Mouse (Mus musculus) urinary bladder, postnatal 36 days (tissue): ENCODE results near the gene Pdia2.
"Not testable (repeated sequence)": the region's sequence is repeated elsewhere in the genome, so short reads cannot be mapped to it uniquely, and the experiment has no call there.

Source experiments
- DNase-seq, 2 experiments: peaks; one replicate each; pipeline ENCODE4 v3.0.0; 2022; ENCODE audit warnings: low spot score in 2 of 2, mixed read lengths in 1 of 2

Gene Pdia2

GRCm38 (mm10) chr17:26200831-26201705 is 2.2 kb upstream of the Pdia2 start:
- no peak for DNase-seq

DNA sequence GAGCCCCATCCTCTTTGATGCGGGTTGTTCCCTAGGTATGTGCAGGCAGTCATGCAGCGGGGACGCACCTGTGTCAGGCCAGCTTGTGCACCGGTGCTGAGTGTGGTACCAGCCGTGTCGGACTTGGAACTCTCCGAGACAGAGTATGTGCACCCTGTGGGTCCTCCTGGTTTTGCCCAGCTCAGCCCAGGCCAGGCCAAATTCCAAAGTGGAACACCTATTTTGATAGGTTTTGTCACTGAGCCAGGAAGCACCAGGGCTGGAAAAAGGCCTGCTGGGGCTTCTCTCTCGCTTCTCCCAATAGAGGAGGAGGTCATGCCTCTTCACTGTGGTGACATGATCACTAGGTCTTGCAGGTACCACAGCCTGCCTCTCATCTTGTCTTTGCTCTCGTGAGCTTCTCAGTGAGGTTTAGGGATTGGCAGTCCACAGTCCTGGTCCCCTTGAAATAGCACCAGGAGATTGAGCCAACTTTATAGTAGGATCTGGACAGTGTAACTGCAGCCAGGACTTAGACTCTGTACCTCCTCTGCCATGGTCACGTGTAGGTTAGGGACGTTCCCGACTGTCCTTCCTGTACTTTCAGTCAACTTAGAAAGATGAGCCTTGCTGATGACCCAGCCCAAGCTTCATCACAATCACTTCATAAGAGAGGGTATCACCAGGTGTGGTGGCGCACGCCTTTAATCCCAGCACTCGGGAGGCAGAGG is 6.3 kb downstream of the Pdia2 start:
- DNase-seq: no peak

- not testable (repeated sequence) for DNase-seq
These were observed 7.4 kb downstream of the Pdia2 start for GRCm38 (mm10) chr17:26191486-26191885.

- no peak for DNase-seq
These were observed 10.6 kb downstream of the Pdia2 start for GRCm38 (mm10) chr17:26188091-26188805.

DNA sequence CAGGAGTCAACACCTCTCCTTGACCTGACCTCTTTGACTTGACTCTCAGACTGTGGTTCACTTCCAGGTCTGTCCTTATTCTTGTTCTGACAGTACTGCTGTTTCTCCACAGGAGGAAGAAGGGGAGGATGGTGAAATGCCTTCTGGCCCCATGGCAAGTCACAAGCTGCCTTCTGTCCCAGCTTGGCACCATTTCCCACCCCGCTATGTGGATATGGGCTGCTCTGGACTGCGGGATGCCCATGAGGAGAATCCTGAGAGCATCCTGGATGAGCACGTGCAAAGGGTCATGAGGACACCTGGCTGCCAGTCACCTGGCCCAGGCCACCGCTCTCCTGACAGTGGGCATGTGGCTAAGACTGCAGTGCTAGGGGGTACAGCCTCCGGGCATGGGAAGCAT is 11.3 kb downstream of the Pdia2 start:
- DNase-seq: no peak

- DNase-seq: no peak
These were observed 17.7 kb downstream of the Pdia2 start for GRCm38 (mm10) chr17:26181179-26181578.

- no peak for DNase-seq
These were observed 20.3 kb downstream of the Pdia2 start for GRCm38 (mm10) chr17:26178611-26179010.

DNA sequence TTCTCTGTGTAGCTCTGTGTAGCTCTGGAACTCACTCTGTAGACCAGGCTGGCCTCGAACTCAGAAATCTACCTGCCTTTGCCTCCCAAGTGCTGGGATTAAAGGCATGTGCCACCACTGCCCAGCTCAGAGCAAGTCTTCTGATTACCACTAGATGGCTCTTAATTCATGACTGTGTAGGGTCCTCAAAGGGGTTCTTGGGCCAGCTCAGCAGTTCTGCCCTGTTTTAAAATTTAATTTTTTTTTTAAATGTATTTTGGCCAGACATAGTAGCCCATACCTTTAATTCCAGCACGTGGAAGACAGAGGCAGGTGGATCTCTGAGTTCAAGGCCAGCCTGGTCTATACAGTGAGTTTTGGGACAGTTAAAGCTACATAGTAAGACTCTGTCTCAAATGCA is 23.6 kb downstream of the Pdia2 start:
- not testable (repeated sequence) for DNase-seq

DNA sequence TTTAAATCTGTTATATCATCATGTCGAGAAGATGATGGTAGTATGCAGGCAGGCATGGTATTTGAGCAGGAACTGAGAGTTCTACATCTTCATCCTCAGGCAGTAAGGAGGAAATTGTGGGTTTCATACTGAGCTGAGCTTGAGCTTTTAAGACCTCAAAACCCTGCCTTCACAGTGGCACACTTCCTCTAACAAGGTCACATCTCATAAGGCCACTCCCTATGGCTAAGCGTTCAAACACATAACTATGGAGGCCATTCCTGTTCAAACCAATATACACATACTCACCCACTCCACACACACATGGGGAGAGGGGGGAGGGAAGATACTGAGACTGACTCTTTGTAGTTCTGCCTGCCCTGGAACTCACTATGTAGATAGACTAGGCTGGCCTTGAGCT is 30.8 kb downstream of the Pdia2 start:
- no peak for DNase-seq

DNA sequence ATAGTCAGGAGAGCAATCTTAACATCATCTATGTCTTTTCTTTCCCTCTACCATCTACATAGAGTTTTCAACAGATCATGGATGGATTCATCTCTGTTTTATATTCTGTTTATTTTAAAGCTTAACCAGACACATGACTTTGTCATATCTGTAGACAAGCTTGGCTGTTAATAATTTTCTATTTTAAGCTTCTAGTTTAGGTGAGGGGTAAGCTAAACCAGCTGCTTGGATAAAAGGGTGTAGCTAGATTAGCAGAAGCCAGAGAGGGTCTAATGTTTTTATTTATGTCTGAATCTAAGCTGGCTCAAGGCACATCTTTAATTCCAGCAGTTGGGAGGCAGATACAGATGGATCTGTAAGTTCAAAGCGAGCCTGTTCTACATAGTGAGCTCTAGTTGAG is 36.2 kb downstream of the Pdia2 start:
- DNase-seq: no peak

DNA sequence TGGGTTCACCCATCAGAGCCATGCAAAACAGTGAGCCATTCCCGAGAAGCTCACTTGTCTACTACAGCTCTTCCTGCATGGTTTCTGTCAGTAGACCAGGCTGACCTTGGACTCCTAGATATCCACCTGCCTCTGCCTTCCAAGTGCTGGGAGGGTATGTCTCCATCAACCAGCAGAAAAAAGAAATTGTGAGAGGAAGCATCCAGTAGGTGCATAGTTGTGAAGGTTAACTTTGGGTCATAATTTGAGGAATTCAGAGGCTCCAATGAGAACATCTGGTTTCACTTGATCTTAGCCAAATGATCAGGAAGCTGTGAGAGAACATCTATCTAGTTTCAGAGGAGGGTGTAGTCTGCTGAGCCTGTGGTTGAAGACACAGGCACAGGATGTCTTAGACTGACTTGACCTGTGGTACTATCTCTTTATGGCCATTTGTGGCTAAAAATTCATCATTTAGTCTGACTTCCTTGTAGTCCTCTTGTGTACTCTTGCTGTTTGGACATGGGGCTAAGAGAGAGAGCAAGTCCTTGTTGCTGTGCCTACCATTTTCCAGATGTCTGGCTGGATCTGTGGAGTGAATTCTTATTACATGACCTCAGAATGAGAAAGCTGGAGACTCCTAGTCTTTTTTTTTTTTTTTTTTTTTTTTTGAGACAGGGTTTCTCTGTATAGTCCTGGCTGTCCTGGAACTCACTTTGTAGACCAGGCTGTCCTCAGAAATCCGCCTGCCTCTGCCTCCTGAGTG is 46.8 kb downstream of the Pdia2 start:
- no peak for DNase-seq

DNA sequence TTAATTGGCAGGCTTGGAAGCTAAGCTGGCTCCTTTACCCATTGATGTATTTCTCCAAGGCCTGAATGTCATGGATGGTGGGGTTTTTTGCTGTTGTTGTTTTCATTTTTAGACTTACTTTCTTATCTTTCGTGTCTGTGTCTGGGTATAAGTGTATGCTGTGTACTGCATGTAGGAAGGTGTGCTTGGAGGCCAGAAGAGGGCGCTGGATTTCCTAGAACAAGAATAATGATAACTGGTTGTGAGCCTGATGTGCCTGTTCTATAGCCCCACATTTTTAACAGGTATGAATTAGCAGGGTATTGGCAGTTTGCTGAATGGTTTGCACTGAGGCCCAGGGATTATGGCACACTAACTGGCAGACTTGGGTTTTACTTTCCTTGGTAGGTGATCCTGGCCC is 49.8 kb downstream of the Pdia2 start:
- no peak for DNase-seq
